Mouse (Mus musculus): Measurements from ENCODE around the gene Ifnlr1. TPM values are rescaled to one million over a fixed set of nuclear protein-coding genes. Genes with fewer than 3 reads are reported as not detected.

The Ifnlr1 gene
- polyA plus RNA-seq, 1 experiment from 2014 or later = 0.64 TPM

DNA sequence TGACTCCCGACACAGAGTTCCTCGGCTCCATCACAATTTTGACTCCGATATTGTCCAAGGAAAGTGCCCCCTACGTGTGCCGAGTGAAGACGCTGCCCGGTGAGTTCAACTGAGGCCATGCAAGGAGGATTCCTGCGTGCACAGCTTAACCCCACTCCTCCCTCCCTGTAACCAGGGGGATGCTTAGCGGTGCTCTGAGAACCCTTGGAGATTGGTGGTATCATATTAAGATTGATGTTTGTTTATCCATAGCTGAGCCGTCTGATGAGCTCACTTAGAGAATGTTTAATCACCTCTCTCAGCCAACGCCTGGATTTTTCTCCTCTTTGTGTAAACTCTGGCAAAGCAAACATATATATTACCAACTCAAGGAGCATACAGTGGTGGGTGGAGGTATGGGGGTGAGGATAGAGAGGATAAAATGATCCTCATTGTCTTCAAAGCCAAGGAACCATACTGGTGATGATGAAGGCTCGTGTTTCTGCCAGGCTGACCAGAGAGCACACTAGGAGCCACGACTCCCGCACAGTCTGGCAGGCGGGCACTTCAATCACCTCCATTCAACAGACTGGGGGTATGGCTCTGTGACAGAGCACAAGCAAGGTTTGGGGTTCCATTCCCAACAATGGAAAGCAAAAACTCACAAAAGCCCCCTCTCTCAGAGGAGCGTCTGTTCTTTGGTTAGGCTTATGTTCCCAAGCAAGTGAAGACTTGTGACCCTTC, 58.8 kb downstream of the Ifnlr1 start:
- ATAC-seq (replicated peaks; ENCODE audit: insufficient number of reproducible peaks, insufficient read depth, low FRiP score, low read depth) = no peak
- Histone ChIP-seq H3K4me2 (no peak overlapping the region), H3K9ac (no peak overlapping the region), H3K27ac (no peak overlapping the region), H3K4me3 (no peak overlapping the region), H3K36me3 (no peaks in the 10 kb centered on the region), H3K27me3 (peaks cover 3% of the 10 kb centered on the region; the same call in 1 of the 2 replicates), H3K4me1 (replicated peaks) (no peaks in the 10 kb centered on the region), H3K9me3 (replicated peaks) (no peaks in the 10 kb centered on the region)
- 54% methylated on average over 16 of the region's 16 CpGs for WGBS

DNA sequence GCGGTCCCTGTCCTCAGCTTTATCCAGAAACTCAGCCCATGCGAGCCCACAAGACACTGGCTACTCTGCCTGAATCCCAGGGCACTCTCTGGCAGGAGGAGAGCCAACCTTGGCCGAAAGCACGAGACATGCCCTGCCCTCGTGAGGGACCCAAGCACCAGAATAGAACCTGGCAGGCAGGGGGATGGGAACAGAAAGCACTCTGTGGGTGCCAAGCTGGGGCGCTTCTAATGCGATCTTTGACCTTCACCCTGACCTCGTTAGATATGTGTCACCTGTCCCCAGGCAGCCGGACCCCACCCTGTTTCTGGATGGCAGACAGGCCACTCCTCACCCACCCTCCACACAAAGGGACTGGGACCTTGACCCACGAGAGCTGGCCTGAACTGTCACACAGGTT, 59.5 kb downstream of the Ifnlr1 start:
- Histone ChIP-seq H3K36me3 (no peaks in the 10 kb centered on the region), H3K27ac (no peak overlapping the region), H3K4me1 (replicated peaks) (no peaks in the 10 kb centered on the region), H3K27me3 (peaks cover 3% of the 10 kb centered on the region; the same call in 1 of the 2 replicates), H3K9me3 (replicated peaks) (no peaks in the 10 kb centered on the region), H3K9ac (no peak overlapping the region), H3K4me3 (no peak overlapping the region), H3K4me2 (no peak overlapping the region)
- ATAC-seq (replicated peaks; ENCODE audit: insufficient number of reproducible peaks, insufficient read depth, low FRiP score, low read depth) = no peak
- 67% methylated on average over 10 of the region's 10 CpGs for WGBS

DNA sequence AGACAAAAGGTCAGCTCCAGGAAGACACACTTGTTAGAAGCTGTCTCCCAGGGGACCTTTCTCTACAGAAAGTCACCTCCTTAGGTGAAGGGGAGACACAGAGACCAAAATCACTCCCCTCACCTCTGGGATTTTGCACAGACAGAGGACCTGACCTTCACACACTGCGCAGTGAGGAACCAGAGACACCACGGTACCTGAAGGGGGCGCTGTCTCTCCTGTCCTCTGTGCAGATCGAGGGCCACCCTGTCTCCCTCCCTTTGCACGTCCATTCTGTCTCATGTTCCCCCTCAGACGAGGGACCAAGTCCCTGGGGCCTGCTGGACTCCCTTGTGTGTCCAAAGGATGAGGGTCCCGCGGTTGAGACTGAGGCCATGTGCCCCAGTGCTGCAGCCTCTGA, 64.8 kb downstream of the Ifnlr1 start:
- H3K9me3 ChIP-seq (replicated peaks) = peaks cover 7% of the 10 kb centered on the region
- H3K36me3 ChIP-seq = no peaks in the 10 kb centered on the region
- no peaks in the 10 kb centered on the region for H3K4me1 ChIP-seq (replicated peaks)
- no peak overlapping the region for H3K4me2 ChIP-seq
- no peak for ATAC-seq (replicated peaks; ENCODE audit: insufficient number of reproducible peaks, insufficient read depth, low FRiP score, low read depth)
- 79% methylated on average over 8 of the region's 8 CpGs for WGBS
- no peak overlapping the region for H3K4me3 ChIP-seq
- no peaks in the 10 kb centered on the region; the same call in 1 of the 2 replicates for H3K27me3 ChIP-seq
- no peak overlapping the region for H3K27ac ChIP-seq
- H3K9ac ChIP-seq = no peak overlapping the region

DNA sequence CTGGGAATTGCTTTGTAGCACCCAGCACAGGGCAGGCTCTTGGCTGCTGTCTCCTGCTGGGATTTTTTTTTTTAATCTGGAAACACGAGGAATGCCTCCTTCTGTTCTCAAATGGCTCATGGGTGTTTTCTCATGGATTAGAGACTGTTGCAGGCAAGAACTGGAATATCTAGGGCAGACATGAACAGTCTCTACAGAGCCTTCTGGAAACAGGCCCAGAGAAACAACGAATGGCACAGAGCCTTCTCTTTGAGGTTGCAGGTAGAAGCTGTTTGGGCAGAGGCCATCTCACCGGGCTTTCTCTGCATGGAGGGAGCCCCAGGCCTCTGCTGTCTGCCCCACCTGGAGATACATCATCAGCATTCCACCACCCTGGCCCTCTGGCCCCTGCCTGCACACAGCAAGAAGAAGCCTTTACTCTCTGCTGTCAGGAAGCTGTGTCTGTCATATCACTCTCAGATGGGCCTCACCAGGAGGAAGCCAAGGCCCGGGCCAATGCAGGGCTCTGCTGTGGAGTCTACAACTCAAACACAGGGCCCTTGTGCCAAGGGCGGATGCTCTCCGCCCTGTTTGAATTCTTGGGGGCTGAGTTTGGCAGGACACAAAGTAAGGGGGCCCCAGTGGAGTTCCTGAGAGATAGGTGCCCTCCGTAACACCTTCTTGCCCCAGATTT, 66.2 kb downstream of the Ifnlr1 start:
- no peak overlapping the region for H3K4me2 ChIP-seq
- no peaks in the 10 kb centered on the region for H3K27me3 ChIP-seq
- no peak overlapping the region for H3K4me3 ChIP-seq
- WGBS = 69% methylated on average over 7 of the region's 7 CpGs
- no peak overlapping the region for H3K27ac ChIP-seq
- no peak overlapping the region for H3K9ac ChIP-seq
- no peaks in the 10 kb centered on the region for H3K4me1 ChIP-seq (replicated peaks)
- H3K9me3 ChIP-seq (replicated peaks) = peaks cover 7% of the 10 kb centered on the region
- no peak for ATAC-seq (replicated peaks; ENCODE audit: insufficient number of reproducible peaks, insufficient read depth, low FRiP score, low read depth)
- no peaks in the 10 kb centered on the region for H3K36me3 ChIP-seq

DNA sequence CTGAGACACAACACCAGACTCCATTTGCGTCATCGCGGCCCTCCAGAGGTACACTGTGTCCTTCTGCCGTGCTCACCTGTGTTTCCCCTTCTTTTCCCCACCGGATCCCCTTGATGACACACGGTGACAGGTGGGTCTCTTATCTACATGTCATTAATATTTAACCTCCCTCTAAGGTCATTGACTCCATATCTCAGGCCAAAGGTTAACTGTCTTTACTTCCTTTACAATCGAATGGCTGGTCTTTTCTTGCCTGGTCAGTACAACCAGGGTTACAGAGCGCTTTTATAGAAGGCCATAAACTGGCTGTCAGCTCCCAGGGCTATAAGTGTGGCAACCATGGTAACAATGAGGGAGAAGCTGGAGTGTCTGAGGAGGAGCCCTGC, 66.7 kb downstream of the Ifnlr1 start:
- H3K27me3 ChIP-seq = no peaks in the 10 kb centered on the region
- H3K27ac ChIP-seq = no peak overlapping the region
- no peak overlapping the region for H3K4me3 ChIP-seq
- WGBS = 76% methylated on average over 8 of the region's 8 CpGs
- H3K4me1 ChIP-seq (replicated peaks) = no peaks in the 10 kb centered on the region
- peaks cover 7% of the 10 kb centered on the region for H3K9me3 ChIP-seq (replicated peaks)
- no peak overlapping the region for H3K4me2 ChIP-seq
- ATAC-seq (replicated peaks; ENCODE audit: insufficient number of reproducible peaks, insufficient read depth, low FRiP score, low read depth) = no peak
- H3K36me3 ChIP-seq = no peaks in the 10 kb centered on the region
- H3K9ac ChIP-seq = no peak overlapping the region

Other genes with a start within 250 kb of the Ifnlr1 start
- gene Stpg1, start 191.5 kb upstream of the Ifnlr1 start, polyA plus RNA-seq (2015; fragmentation: Nextera tagmentation; extraction: Ambion mirVana) = 0.34 and 0.43 TPM in 2 replicates
- gene Nipal3, start 191.2 kb upstream of the Ifnlr1 start, polyA plus RNA-seq (2015; fragmentation: Nextera tagmentation; extraction: Ambion mirVana) = 4.1 and 5.2 TPM in 2 replicates
- 5.4 and 5.9 TPM in 2 replicates for gene Grhl3, start 112.7 kb upstream of the Ifnlr1 start, polyA plus RNA-seq (2015; fragmentation: Nextera tagmentation; extraction: Ambion mirVana)
- gene Il22ra1, start 41.9 kb downstream of the Ifnlr1 start, polyA plus RNA-seq (2015; fragmentation: Nextera tagmentation; extraction: Ambion mirVana) = 0.06 TPM in 2 replicates
- 0.20 and 0.52 TPM in 2 replicates for gene Myom3, start 73.4 kb downstream of the Ifnlr1 start, polyA plus RNA-seq (2015; fragmentation: Nextera tagmentation; extraction: Ambion mirVana)
- gene Srsf10, start 169.5 kb downstream of the Ifnlr1 start, polyA plus RNA-seq (2015; fragmentation: Nextera tagmentation; extraction: Ambion mirVana) = 127 and 131 TPM in 2 replicates
- 123 and 130 TPM in 2 replicates for gene Pnrc2, start 187.6 kb downstream of the Ifnlr1 start, polyA plus RNA-seq (2015; fragmentation: Nextera tagmentation; extraction: Ambion mirVana)
- gene Cnr2, start 209.1 kb downstream of the Ifnlr1 start, polyA plus RNA-seq (2015; fragmentation: Nextera tagmentation; extraction: Ambion mirVana) = 0.49 and 0.55 TPM in 2 replicates
- gene Fuca1, start 234.4 kb downstream of the Ifnlr1 start, polyA plus RNA-seq (2015; fragmentation: Nextera tagmentation; extraction: Ambion mirVana) = 38.1 and 61.6 TPM in 2 replicates